Mouse (Mus musculus): Measurements from ENCODE around the gene Gipc2.

The Gipc2 gene

DNA sequence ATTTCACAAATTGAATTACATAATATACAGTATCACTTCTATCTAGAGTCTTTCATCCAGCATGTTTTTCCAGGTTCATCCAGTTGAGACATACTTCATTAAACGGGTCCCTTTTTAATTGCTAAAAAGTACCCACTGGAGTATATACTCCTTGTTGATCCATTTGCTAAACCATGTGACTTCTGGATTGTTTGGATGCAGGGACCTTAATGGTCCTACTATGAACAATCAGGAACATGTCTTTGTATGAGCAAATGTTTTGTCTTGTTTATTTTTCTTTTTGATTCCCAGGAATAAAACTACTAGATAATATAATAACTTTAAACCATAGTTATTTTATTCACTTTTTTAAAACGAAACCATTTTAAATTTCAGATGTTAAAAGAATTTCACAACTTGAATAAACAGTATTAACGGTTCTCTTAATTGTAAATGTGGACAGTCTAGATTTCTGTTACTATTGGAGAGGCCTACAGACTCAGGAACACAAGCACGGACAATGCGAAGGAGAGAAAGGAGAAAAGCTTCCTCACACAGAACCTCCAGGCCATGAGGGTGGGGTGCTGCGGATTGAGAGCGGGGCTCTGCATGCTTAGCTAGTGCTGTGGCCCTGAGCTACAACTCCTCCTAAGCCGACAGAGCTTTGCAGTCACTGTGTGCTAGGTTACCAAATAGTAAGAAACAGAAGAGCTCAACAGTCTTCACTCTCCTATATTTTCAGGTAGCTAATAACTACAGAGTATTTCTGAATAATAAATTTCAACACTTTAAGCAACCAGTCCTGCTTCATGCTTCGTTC is 24.8 kb upstream of the Gipc2 start:
- no peak for DNase-seq (ENCODE audit: low spot score)

DNA sequence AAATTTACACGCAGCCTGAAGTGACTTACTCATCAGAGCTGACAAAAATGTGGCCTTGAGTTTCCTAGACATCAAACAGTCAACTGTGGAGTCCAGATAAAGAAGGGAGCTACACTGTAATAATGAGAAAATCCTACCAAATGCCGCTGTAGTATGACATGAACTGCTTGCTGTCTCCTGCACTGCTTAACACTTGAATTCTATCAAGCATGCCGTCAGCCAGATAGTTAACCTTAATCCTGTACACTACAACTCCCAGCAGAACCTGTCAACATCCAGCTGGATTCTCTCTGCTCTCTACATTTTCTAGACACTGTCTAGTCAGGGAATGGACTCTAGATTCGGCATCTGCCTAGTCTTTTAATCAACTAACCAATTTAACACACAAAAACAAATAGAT is 23.3 kb upstream of the Gipc2 start:
- no peak for DNase-seq (ENCODE audit: low spot score)

- DNase-seq (ENCODE audit: low spot score): no peak
Measured at GRCm38 (mm10) chr3:152186106-152186505, 20.1 kb upstream of the Gipc2 start.

- DNase-seq (ENCODE audit: low spot score): no peak
Measured at GRCm38 (mm10) chr3:152183522-152183921, 17.5 kb upstream of the Gipc2 start.

DNA sequence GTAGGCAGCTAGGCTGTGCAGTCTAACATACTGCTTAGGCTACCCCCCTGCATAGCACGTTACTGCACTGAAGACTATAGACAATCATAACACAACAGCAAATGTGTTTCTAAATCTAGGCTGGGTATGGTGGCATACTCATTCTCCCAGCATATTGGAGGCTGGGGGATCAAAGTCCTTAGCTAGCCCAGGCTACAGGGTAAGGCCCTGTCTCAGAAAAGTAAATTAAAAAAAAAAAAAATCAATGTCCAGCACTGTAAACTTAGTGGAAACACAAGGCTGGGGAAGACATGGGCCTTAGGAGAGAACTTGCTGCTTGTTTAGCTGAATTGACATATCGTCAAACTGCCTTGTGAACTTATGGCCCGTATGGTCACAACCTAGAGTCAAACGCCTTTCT is 14.6 kb upstream of the Gipc2 start:
- DNase-seq (ENCODE audit: low spot score): no peak

DNA sequence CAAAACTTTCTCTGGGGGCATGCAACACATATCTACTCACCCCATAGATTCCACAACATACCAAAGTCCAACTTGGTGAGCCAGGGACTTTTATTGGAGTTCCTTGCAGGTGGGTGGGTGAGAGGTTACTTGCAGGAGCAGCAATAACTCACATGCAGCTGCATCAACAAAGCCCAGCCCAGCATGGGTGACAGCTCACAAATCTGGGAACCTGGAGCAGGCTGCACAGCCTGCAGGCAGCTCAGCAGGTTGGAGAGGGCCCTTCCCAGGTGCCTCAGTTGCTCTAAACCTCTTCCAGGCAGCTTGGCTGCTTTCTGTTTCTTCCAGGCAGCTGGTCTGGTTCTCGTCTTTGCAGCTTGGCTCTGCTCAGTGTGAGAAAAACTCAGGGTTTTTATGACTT is 13.3 kb upstream of the Gipc2 start:
- no peak for DNase-seq (ENCODE audit: low spot score)

- DNase-seq (ENCODE audit: low spot score): no peak
Measured at GRCm38 (mm10) chr3:152178816-152179215, 12.8 kb upstream of the Gipc2 start.

- DNase-seq (ENCODE audit: low spot score): no peak
Measured at GRCm38 (mm10) chr3:152172322-152172935, 6.4 kb upstream of the Gipc2 start.

DNA sequence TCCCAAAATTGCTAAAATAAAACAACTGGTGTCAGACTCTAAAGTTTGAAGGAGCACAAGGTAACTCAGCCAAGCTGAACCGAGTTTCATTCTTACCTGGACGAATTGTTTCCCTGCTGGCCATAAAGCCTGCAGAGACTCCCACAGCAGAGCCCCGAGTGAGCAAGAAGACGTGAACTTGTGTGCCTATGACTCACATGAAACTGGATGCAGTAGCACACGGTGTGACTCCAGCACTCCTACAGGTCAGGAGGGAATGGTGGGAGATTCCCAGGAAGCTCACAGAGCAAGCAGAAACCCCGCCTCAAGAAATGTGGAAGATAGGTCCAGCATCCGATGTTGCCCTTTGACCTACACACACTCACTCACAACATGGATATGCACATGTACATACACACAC is 5.8 kb upstream of the Gipc2 start:
- DNase-seq (ENCODE audit: low spot score): no peak

DNA sequence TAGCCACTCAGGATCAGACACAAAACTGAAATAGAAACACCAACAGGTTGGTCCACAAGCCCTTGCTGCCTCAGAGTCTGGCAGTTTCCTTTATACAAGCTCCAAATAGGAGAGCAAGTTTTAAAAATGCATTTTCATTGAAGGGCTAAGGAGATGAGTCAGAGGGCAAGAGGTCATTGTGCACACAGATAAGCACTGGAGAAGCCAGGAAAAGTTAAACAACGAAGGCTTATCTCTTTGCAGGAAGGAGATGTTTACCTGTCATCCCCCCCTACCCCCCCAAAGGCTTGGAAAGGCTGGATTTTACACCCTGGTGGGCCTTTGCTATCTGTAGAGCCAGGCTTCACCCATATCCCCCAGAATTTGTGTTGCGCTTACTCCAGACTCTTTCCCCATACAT is 5.2 kb upstream of the Gipc2 start:
- no peak for DNase-seq (ENCODE audit: low spot score)

DNA sequence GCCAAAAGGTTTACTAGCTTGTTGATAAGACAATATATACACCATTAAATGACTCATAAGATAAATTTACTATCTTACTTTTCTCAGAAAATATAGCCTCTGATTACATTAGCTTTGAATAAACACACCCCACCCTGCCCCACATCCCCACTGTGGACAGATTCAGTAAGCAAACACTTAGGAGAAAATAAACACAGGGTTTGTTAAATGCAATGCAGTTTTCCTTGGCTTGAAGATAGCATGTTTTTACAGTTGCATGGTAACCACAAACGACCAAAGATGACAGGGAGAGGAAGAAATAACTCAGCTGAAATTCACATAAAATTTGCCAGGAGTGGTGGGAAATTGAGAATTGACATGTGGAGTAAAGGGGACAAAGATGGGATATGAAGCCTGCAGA is 4.4 kb upstream of the Gipc2 start:
- no peak for DNase-seq (ENCODE audit: low spot score)

DNA sequence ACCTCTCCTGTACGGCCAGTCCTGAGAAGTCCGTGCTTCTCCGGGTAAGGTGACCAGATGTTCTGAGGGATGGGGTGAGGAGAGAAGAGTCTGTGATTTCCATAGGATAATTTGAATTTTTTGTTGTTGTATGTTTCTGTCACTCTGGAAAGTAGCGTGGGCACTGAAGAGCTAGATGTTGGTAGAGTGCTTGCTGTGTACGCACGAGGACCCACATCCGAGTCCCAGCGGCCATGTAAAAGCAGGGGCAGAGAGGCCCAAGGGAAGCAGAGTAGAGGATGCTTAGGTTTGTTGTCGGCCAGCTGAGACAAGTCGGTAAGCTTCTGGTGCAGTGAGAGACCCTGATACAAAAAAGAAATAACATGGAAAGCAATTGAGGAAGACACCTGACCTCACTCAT is 2.0 kb upstream of the Gipc2 start:
- no peak for DNase-seq (ENCODE audit: low spot score)

- DNase-seq (ENCODE audit: low spot score): no peak
Measured at GRCm38 (mm10) chr3:152166699-152167451, 845 bp upstream of the Gipc2 start.

DNA sequence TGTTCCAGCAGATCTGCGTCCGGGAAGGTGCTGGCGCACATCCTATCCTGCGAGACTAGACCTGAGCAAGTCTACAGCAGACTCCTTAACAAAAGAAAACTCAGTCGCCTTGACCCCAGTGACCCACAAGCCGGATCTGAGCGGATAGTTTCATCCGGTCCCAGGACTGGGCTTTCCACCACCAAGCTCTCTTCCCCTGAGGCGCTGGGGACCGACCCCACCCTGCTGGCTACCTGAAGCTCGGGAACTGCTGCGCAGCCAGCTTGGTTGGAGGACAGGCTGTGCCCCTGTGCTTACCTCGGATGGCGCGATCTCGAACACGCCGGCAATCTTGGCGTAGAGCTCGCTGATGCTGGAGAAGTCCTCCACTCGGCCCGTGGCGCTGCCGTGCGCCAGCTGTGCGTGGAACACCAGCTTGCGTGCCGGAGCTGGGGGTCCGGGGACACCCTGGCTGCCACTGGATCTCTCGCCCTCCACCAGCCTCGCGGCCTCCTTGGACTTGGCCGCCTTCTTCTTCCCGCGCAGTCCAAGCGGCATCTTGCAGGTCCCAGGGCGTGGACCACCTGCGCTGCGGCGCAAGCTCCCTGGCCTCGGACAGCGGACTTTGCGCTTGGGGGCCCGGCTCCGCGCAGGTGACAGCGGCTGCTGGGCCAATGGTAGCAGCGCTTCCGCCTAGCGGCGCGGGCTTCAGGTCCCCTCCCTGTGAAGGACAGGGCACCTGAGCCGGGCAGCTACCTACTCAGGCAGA is 505 bp downstream of the Gipc2 start:
- no peak for DNase-seq (ENCODE audit: low spot score)

DNA sequence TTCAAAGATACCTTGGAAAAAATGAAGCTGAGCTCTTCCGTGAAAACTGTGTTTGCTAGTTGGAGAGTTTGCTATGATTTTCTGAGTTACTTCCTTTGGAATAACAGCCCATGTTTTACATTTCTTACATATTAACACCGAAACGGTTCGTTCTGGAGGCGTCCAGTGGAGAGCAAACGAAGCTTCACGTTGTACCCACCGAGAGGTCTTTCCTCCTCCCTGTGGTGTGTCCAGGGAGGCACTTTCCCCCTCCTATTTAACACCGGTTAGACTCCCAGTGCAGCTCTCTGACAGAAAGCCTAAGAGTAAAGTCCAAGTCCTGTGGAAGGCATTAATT is 1.0 kb downstream of the Gipc2 start:
- DNase-seq (ENCODE audit: low spot score): no peak

- DNase-seq (ENCODE audit: low spot score): no peak
Measured at GRCm38 (mm10) chr3:152163320-152163719, 2.7 kb downstream of the Gipc2 start.

GRCm38 (mm10) chr3:152160607-152161006 is 5.4 kb downstream of the Gipc2 start:
- DNase-seq (ENCODE audit: low spot score): no peak

GRCm38 (mm10) chr3:152159321-152159720 is 6.7 kb downstream of the Gipc2 start:
- no peak for DNase-seq (ENCODE audit: low spot score)

- DNase-seq (ENCODE audit: low spot score): no peak
Measured at GRCm38 (mm10) chr3:152158344-152159291, 7.4 kb downstream of the Gipc2 start.

DNA sequence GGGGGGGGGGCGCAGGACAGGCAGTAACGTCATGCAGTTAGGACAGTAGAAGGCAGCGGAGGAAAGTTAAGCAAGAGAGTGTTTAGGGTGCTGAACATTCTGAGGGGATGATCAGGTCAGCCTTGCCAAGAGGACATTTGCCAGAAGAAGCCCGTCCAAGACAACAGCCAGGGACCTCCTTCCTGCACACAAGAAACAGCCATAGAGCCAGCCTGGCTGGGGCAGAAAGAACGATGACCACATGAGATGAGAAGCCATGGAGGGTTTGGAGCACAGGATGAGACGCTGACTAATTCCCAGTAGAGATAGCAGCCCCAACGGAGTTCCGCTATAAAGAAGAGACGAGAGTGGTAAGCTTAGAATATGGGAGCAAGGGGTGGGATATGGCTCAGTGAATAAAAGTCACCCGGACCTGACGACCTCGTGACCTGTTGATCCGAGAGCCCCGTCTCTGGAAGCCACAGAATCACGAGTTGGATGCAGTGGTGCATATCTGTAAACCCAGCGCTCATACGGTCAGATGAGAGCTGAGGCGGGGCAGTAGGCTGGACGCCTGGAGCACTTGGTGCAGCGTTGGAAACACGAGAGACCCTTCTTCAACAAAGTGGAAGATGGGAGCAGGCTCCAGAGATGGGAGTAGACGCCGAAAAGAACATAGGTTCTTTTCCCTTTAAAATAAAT is 9.1 kb downstream of the Gipc2 start:
- DNase-seq (ENCODE audit: low spot score): no peak

All from ovary, postnatal 10 days (tissue).